Mouse (Mus musculus): Measurements from ENCODE around the gene Rnf10.

Gene Rnf10

DNA sequence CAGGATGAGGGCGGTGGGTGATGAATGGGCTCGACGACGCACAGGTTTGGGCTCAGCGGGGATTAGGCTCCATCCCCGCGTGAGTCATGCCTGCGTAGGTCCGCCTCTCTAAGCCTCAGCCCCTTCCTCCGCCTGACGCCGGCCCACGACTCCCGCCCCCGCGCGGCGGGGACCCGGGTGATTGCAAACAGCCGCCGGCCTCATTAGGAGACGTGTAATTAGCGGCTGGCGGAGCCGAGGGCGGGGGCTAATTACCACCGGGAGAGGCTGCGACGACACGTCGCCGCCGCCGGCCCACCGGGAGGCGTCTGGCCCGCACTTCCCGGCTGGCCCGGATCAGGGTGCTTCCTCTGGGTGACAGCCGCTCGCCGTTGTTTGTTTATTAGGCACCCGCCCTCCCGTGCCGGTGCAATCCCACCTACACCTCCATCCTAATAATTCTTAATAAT is 37.4 kb downstream of the Rnf10 start:
- DNase-seq (ENCODE audit: low spot score), result peak; percentile 25

- no peak for DNase-seq (ENCODE audit: low spot score)
Measured at GRCm38 (mm10) chr5:115234519-115234918, 38.2 kb downstream of the Rnf10 start.

- no peak for DNase-seq (ENCODE audit: low spot score)
Measured at GRCm38 (mm10) chr5:115233031-115233780, 39.5 kb downstream of the Rnf10 start.

GRCm38 (mm10) chr5:115232516-115232915 is 40.2 kb downstream of the Rnf10 start:
- DNase-seq (ENCODE audit: low spot score), result no peak

DNA sequence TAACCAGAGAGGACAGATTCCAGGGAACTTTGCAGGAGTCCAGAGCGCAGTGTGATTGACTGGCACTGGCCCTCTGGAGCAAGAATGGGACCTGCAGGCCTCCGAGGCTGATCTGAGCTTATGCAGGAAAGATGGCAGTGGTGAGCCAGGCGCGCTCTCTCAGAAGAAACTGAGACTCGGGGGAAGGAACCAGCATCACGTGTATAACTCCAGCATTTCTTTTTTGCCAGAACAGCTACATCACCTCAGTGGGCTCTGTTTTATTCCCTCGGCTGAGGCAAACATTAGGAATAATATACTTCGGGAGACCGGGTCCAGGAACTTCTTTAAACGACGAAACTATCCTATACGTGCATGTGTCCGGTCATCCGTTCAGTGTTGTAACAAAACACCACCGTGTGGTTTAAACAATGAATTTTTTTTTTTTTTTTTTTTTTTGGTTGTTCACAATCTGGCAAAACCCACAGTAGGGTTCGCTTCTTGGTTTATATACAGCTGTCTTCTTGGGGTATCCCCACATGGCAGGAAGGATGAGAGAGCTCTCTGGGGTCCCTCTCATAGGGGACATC is 41.1 kb downstream of the Rnf10 start:
- DNase-seq (ENCODE audit: low spot score), result no peak

GRCm38 (mm10) chr5:115230830-115231551 is 41.7 kb downstream of the Rnf10 start:
- no peak for DNase-seq (ENCODE audit: low spot score)

- DNase-seq (ENCODE audit: low spot score), result no peak
Measured at GRCm38 (mm10) chr5:115222485-115222884, 50.2 kb downstream of the Rnf10 start.

- DNase-seq (ENCODE audit: low spot score), result no peak
Measured at GRCm38 (mm10) chr5:115220931-115221640, 51.6 kb downstream of the Rnf10 start.

DNA sequence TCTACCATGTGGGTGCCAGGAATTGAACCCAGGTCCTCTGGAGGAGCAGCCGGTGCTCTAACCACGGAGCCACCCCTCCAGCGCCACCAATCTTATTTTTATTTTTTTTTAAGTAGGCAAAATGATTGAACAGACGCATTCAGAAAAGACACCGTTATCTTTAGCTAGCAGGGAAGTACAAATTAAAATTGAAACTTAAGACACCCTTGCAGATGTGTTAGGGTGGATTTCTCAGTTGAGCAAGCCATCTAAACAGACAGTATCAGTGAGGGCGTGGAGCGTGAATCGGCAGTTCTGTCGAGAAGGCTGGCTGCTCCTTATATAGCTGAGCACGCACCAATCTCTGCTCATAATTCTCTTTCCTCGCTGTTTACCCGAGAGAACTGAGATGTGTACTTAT is 54.7 kb downstream of the Rnf10 start:
- DNase-seq (ENCODE audit: low spot score), result no peak

DNA sequence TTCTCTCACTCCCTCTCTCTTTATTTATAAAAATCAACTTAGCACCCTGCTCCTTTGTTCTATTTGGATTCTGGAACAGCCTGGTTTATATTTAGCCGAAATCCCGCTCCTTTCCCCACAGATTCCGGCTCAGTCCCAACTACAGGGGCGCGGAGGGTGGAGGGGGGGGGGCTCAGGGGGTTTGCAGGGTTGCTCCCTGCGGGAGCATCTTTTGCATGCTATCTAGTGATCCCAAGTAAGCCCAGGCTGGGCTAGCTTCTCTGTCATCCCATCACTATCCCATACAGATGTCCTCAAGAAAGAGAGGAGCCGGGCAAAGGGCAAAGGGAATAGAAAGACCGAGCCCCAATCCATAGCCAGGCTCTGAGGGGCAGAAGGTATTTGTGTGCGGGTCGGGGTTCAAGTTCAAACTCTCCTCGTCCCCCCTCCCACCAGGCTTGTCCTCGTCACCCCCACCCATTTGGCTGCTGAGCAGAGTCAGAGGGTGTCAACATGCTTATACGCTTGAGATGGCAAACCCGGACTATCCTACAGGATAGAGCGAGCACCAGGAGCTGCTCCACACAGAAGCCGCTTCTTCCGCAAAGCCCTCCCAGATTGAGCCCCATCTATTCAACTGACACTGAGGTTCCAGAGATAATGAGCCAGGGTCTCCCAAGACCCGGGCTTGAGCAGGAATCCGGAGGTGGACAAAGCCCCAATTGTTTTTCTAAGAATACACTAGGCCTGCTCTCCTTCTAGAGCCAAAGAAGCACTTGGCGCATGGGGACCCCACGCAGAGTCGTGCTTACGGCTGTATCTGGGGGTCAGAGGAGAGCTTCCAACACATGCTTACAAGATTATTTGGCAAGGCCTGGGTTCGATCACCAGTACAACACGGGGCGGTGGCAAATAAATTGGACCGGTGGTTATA is 57.2 kb downstream of the Rnf10 start:
- DNase-seq (ENCODE audit: low spot score), result no peak

DNA sequence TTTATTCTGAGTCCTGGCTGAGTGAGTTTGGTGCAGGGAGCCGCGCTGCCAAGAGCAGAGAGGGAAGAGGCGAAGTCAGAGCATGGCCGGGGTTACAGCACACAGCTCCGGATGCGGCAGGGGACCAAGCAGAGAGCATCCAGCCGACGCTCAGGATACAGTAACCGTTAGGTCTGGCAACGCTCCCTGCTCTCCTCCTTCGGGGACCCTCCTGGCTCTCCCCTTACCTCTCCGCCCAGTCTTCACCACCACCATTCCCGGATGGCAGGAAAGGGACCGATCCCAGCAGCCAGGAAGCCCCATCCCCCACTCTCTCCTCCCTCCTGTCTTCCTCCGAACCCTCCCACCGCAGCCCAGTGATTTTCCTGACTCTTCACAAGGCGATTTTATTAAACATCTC is 57.8 kb downstream of the Rnf10 start:
- no peak for DNase-seq (ENCODE audit: low spot score)

- DNase-seq (ENCODE audit: low spot score), result no peak
Measured at GRCm38 (mm10) chr5:115212861-115213260, 59.8 kb downstream of the Rnf10 start.

- no peak for DNase-seq (ENCODE audit: low spot score)
Measured at GRCm38 (mm10) chr5:115212451-115212850, 60.2 kb downstream of the Rnf10 start.

DNA sequence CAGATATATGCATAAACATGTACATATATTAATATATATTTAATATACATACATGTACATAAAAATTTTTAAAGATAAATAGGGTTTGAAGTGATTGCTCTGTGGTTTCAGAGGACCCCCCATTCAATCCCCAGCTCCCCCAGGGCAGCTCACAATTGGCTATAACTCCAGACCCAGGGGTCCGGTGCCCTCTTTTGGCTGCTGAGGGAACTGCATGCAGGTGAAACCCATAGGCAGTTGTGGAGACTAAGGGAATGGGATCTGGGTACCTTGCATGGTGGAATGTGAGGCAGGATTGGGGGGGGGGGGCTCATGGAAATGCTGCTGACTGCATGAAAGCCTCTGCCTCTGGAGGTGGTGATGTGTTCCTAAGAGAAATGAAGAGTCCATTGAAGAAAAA is 62.3 kb downstream of the Rnf10 start:
- peak; percentile 37 for DNase-seq (ENCODE audit: low spot score)

DNA sequence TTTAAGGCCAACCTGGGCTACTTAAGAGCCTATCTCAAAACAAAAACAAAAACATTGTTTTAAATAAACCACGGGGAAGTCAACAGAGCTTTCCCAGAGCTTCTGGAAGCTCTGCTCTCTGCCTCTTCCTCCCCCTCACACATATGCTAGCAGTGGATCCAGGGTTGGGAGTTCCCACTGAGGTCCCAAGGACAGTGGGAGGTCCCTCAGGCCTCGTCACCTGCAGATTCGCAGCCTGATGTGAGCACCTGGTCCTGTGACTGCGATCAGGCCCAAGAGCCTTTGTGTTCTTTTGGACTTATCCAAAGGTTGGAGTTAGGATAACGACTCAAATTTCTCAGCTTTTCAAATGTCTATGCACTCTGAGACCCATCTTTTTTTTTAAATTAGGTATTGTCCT is 64.1 kb downstream of the Rnf10 start:
- no peak for DNase-seq (ENCODE audit: low spot score)

DNA sequence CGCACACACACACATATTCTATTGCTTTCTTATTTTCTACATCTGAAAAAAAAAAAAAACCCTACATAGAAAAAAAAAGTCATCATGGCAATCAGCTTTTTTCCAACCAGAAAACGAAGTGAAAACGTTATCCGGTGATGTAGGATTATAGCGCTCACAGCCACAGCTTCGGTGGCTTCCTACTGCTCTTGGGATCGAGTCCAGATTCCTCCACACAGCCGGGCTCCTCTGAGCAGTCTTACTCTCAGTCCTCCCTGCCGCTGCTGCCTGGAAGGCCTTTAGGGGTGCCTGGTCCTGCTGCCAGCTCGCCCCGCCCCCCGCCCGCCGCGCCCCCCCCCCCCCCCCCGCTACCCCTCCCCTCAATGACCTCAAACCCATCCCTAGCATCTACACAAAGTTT is 64.8 kb downstream of the Rnf10 start:
- DNase-seq (ENCODE audit: low spot score), result no peak

DNA sequence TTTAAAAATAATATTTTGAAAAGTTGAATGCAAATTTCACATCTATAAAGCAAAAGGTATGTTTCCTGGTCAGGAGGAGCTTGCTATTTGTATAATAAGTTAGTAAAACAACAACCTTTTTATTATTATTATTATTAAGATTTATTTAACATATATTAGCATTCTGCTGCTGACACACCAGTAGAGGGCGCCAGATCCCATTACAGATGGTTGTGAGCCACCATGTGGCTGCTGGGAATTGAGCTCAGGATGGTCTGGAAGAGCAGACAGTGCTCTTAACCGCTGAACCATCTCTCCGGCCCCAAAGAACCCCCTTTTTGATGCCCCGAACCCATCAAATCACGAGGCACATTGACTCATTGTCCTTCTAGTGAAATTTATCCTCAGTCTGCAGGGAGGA is 65.5 kb downstream of the Rnf10 start:
- no peak for DNase-seq (ENCODE audit: low spot score)

DNA sequence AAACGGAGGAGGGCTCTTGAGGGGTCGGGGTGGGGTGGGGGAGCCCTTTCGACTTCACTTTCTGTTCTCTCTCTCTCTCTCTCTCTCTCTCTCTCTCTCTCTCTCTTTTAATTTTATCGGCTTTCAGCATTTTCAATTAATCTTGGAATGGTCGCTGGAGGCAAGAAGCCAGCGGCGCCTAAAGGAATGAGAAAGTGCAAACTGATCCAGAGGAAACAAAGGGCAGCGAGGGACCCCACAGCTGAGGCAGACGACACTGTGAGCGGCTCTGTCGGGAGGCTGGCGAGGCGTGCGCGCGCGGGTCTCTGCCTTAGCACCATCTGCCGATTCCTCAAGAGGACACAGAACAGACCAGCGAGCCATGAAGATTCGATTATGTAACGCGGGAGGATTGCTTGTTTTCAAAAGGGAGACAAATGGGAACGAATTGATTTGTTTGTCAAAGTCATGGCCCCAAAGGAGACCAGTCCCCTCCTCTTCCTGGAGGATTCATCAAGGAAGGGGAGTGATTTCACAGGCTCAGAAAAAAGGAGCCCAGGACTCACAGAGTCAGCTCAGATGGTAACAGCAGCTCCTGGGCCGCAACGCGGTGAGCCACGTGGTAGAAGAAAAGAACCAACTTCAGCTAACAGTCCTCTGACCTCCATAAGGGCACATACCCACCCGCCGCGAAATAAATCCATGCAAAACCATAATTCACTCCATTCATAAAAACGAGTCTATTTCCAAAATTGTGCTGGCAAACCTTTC is 68.0 kb downstream of the Rnf10 start:
- DNase-seq (ENCODE audit: low spot score), result no peak

DNA sequence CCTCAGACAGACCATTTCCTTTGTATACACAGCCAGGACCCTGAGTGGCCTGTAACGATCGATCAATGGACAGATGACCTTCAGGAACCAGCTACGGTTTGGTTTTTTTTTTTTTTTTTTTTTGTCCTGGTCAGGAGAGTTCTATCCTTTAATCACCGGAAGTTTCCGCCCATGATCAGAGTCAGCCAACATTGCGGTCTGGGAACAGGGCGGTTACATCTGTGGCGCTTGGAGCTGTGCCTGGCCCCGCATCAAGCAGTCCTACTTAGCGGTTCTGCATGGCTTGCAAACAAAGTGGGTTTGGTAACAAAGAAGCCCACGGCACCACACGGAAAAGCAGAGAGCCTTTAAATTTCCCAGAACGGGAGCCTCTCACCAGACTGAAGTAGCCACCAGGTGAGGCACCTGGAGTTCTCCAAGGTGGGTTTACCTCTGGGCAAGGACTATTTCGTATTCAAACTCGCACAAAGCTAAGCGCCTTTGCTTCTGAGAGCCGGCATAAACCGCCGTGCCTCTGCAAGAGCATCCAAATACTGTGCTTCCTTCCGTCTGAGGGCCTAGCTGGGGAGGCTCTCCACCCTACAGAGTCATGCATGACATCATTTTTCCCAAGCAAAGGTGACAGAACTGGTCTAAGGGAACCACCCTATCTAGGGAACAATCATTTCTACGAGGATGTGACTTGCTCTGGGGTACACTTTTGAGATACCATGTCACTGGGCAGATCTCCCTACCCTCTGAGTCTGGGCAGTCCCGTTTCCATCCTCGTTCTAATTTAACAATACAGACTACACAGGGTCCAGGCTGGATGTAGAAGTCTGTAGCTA is 68.8 kb downstream of the Rnf10 start:
- no peak for DNase-seq (ENCODE audit: low spot score)

Data from c-Kit-positive CD71-positive TER-119-positive erythroid progenitor cells, embryonic 14.5 days (primary cell).